Mouse (Mus musculus) common myeloid progenitor, adult 5-6 weeks (primary cell): ENCODE measurements around the gene Plcb3. TPM values are rescaled to one million over a fixed set of nuclear protein-coding genes. Genes with fewer than 3 reads are reported as not detected.

Experiments
- ATAC-seq: replicated peaks from 2 replicates; pipeline ENCODE4 v1.8.0; 2016; ENCODE audit warnings: low read depth, mild to moderate bottlenecking, moderate TSS enrichment, inconsistent platforms; ENCODE audit not compliant: poor library complexity, severe bottlenecking
- total RNA-seq: library from RNA; stranded (forward); fragments of 200-1000, 187-1606 nt; gene quantifications from 2 replicates; pipeline ENCODE4 v1.2.3, GENCODE M21; 2017

Gene Plcb3
- total RNA-seq = 7.5 and 10.6 TPM in 2 replicates

DNA sequence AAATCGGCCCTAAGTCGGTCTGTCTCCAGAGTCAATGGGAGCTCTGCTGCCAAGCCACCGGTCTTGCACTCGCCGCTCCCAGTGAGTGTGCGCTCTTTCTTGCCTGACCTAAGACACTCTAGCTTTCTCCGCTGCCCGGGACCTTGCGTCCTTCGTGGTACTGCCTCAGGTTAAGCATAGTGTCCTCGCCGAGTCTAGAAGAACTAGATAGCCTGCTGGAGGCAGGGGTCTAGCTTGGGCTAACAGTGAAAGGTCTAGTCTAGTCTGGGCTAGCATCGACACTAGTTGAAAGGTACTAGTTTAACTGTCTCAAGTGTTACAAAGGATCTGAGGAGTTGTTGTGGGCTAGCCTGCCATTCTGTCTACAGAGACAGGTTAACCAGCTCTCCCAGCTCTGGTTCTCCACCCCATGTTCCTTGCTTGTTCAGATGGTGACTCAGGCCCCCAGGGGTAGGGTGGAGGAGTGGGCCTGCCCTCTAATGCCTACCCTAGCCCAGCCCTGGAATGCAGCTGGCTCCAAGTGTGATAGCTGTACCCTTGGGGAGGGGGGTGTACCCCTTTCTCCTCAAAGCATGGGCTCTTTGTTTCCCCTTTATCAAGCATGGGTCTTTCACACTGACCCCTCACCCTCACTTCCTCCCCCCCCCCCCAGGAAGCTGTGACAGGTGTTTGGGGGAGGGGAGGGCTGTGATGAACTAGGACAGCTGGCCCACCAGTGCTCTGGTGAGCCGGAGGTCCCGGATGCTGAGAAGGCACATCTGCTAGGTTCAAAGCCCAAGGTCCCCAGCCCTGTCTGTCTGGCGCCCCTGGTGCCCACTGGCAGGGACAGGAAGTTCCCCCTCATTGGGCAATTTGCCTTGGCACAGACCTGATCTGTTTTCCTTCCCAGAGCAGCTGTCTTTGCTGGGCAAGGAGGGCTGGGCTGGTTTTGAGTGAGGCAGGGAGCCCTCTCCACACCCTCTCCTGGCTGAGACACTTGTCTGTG, at the start of gene Plcb3:
Gene Plcb3, minus strand, starts transcription at position 934 of the 985 bp plus-strand sequence.
- ATAC-seq = peak; percentile 16

DNA sequence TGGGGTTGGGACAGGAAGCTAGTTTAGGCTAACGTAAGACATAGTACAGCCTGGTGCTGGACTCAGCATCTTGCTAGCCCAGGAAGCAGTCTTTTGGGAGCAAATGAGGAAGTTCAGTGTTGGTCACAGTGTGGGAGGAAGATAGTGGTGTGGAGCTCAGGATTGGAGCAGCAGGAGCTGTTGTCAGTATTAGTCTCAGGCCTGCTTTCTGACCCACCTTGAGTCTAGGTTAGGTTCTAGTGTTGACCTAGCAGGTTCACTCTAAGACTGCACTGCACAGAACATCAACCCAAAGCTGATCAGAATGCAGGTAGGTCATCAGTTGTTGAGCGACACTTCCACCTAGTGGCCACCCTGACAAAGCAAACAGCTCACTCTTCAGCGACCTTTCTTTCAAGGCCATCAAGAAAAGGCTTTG, 44.0 kb upstream of the Plcb3 start:
- peak; percentile 50 for ATAC-seq

DNA sequence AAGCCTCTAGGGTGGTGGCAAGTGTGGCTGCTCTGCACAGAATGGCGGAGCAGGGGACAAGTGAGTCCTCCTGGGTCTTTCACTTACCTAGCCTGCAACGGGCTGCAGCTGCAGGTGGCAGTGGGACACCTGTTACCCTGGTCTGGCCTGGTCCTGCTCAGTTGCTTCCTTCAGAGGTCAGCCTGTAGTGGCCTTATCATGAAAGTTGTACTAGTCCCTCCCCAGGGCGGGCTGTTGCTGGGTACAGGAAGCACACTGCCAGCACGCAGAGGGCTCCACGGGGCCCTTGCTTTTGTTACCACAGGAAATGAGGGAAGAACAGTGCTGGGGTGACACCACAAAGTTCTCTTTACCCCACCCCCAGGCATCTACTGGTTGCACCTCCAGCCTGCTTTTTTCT, 42.9 kb upstream of the Plcb3 start, which contains the start of gene Fermt3:
Gene Fermt3, minus strand, starts transcription at position 279 of the 400 bp plus-strand sequence.
- ATAC-seq = peak; percentile 74

DNA sequence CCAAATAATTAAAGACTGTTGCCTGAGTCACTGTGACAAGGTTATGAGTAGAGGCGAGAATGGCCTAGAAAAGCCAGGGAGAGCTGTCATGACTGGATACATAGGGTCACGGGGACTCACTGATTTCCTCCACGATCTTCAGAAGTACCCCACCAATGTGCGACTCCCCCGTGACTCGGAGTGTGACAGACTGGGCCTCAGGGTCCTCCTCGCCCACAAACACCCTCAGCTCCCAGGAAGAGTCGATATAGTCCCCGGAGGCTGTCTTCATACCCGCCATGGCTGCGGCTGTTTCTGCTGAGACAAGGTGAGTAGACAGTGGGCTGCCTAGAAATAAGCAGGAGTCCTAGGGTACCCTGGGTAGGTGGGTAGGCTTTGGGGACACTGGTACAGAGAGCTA, 42.3 kb upstream of the Plcb3 start:
- ATAC-seq = no peak

DNA sequence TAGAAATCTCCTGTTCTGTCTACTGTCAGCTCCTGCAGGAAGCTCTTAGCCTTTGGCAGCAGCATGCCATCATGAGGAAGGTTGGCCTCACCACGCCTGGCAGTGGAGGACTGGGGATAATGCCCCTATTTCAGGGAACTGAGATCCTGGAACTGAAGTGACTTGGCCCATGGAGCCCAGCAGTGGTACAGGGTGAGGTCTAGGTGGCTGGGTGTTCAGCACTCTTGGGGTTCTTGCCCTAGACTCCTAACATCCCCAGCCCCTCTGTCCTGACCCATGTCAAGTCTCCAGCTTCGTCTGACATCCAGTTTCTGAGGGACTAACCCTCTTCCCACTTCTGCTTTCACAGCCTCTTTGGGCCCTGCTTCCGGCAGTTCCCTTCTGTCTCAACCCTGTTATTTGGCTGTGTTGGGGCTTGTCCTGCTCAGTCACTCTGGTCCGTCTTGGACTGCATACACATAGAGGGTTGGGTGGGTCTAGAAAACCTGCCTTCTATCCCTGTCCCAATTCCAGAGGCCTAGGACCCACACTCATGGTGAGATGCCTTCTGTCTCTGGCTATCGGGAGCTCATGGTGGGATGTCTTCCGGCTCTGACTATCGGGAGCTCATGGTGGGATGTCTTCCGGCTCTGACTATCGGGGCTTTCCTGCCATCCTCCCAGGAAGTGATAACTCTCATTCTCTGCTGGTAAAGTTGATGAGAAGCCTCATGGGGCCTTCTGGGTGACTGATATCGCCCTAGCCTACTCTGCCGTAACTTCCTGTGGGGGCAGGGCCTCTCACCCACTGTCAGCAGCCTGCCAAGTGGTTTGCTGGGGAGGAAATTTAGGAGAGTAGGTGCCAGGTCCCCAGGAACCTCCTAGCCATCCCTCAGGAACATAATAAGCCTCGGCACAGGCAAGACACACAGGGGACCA, 41.5 kb upstream of the Plcb3 start:
- ATAC-seq = peak; percentile 68

DNA sequence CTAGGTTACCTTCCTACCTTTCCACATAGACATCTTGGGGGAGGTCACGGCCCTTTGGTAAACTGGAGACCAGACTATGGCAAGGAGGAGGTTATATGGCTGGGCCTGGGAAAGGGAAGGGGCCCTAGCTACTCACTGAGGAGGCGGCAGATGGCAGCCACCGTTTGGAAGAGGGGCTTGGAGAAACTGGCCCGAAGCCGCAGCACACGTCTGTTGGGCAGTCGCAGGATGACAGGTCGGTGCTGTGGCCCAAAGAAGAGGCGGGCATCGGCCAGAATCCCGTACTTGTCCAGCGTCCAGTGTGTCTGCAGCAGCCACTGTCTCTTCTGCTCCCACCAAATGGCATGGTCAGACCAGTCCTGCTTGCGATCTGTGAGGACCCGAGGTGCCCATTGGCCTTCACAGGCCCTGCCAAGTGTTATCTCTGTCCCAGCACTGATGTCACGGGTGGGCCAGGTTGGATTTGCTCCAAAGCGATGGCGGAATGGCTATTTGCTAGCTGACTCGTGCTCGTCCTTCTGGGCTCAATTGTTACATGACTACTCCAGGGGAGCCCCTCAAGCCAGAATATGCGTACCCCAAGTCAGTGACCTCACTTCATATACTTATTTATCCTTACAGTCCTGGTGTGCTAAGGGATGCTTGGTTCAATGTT, 38.3 kb upstream of the Plcb3 start:
- ATAC-seq = no peak

DNA sequence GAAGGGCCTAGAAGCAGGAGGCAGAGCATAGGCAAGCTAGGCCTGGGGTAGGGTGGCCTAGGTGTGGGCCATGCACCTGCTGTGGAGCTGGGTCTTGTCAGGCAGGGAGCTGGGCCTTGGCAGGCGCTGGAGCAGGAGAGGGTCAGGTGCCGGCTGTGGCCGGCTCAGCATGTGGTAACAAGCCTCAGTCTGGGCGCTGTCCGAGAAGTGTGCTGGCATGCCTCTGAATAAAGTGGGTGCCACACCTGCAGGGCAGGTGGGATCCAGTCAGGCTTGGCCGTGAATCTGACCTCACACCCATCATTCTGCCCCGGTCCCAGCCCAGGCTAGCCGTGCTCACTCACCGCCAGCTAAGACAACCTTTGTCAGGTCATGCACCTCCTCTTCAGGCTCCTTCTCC, 37.7 kb upstream of the Plcb3 start:
- no peak for ATAC-seq

DNA sequence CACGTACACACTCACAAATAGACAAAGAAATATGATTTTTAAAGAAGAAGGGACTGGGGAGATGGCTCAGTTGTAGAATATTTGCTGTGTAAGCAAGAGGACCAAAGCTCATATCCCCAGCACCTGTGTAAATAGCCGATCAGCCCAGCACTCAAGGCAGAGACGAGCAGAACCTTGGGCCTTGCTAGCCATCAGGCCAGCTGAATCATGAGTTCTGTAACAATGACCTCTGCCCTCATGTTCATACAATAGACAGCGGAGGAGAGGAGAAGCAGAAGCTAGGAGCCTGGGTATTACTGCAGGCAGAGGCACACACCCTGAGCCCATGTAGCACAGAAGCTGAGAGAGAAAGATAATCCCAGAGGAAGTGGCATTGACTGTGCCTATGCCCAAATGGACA, 36.2 kb upstream of the Plcb3 start:
- ATAC-seq = no peak

DNA sequence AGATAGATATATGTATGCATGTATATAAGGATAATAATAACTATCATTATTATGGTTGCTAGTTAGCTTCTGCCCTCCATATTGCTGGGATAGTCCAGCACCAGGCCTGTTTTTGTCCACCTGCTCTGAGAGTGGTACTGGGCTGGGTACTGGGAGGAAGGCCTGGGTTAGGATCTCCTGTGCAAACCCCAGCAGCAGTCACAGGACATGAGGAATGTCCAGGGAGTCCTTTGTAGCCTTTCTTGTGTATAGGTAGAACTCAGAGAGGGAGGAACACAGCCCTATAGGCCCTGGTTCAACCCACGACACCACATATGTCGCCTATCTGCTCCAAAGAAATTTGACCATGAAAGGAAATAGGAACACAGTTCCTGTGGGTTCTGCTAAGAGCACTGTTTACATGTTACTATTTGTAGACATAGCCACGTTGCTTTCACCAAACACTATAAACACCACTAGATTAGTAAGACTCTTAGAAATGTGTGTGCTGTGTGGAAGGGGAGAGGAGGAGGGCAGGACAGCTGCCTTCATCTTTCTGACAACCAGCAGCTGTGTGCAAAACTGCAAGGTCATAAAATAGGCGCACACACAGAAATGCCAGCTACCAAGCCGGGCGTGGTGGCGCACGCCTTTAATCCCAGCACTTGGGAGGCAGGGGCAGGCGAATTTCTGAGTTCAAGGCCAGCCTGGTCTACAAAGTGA, 30.8 kb upstream of the Plcb3 start:
- ATAC-seq = no peak

DNA sequence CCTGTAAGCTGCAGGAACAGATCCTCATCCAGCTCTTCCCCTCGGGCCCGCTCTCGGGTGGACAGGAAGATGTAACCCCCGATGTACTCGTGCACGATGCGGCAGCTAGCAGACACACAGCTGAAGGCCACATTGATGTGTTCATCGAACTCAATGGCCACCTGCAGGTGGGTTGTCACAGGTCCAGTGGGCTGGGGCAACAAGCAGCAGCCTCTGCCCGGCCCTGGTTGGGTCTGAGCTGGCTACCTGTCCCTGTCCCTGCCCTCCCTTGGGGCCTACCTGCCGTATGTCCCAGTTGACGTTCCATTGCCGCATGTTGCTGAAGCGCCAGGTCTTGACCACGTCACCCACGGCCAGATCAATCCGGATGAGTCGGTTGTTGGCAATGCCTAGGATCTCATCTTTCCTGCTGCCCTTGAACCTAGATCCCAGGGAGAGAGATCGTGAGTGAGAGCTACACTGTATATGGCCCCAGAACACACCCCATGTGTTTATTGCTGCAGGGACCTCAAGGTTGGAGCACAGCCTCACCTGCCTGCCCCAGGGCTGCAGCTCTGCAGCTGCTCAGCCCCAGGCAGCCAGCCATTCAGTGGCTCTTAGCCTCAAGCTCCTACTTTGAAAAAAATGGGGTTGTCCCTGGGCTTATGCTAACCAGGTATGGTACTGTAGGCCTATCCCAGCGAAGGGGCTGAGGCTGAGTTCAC, 23.2 kb upstream of the Plcb3 start:
- no peak for ATAC-seq

DNA sequence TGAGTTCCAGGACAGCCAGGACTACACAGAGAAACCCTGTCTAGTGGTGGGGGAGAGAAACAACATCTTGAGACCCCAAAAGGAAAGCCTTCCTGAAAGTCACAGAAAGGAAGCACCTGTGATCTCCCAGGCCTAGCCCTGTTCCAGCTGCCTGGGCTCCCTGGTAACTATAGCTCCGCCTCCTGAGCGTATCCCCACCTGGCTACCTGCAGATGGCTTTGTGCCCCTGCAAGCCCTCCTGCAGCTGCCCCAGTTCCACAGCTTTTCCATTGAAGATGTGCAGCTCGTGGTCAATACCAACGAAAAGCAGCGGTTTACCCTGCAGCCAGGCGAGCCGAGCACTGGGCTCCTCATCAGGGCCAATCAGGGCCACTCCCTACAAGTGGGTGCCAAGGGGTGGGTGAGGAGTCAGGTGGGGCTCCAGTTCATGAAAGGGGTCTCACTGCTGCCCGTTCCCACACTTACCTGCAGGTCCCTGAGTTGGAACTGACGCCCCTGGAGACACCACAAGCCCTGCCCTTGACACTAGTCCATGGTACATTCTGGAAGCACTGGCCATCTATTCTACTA, 21.5 kb upstream of the Plcb3 start:
- no peak for ATAC-seq

DNA sequence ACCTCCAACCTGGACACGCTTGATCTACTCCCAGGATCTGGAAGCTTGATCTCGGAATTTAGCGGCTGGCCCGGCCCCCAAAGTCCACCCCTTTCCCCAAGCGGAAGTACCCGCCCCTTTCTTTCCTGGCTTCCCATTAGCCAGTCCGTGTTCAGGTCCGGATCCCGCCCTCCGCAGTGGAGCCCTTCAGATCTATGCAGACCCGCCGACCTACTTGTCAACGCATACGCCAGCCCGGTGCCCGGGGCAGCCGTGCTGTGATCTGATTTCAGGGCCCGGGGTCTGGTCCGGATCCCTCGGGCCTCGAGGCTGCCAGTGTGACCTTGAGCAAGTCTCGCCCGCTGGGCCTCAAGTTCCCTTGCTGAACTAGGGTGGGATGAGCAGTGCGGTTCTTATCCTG, 19.7 kb upstream of the Plcb3 start, which contains the start of the genes Nudt22 and Trpt1:
Gene Nudt22, minus strand, starts transcription at position 112 of the 400 bp plus-strand sequence.
Gene Trpt1, plus strand, starts transcription at position 126 of the 400 bp plus-strand sequence.
- ATAC-seq = peak; percentile 59

DNA sequence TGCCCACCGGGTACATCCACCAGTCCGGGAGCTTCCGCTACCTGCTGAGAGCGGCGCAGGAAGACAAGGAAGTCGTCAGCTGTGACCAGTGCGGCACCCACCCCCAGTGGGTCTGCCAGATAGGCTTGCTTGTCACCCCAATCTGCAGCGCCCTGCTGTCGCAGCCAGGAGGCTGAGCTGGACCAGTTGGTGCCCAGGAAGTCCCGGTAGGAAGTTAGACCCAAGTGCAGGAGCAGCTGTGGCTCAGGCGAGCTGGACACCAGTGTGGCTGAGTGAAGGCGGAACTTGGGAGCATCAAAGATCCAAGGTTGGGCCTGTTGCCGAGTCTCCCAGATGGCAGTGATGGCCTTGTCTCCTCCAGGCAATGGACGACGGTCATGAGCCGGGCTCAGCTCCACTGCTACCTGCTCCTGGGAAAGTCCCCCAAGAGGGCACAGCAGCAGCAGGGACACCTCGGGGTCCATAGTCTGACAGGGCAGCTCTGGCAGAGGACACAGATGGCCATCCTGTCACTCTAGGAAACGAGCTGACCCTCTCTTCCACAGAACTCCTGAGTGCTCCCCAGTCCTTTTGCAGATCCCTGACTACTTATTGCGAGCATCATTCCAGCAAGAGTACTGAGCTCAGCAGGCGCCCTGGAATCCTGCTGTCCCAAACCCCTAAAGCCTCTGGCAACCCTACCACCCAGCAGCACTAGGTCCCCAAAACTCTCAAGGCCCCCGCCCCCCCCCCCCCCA, 19.2 kb upstream of the Plcb3 start:
- ATAC-seq = no peak

DNA sequence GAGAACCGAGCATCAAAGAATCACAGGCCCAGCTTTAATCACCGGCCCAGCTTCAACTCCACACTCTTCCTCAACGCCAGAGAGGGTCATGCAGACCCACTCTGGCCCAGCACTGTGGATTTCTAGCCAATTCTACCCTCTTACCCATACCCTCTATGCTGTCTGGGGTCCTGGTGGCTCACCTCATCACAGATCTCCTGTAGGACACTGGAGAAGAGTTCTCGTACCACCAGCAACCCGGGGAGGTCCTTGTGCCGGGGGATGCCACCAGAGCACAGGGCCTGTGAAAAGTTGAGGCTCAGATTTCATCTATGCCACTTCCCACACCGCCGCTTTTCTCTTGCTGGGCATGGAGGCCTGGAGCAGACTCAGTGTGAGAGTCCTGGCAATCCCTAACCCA, 18.2 kb upstream of the Plcb3 start:
- no peak for ATAC-seq

DNA sequence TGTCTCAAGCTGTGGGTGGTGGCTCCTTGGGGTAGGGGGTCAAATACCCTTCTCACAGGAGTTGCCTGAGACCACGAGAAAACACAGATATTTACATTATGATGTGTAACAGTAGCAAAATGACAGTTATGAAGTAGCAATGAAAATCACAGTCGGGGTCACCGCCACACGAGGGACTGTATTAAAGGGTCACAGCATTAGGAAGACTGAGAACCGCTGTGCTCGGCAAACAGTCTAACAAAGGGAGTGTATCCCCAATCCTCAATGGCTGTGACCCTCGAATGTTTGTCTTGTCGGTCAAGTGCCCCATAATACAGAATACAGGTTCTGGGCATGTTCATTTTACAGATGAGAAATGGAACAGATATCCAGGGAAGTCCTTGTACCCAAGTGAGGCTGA, 17.7 kb upstream of the Plcb3 start:
- ATAC-seq = no peak

DNA sequence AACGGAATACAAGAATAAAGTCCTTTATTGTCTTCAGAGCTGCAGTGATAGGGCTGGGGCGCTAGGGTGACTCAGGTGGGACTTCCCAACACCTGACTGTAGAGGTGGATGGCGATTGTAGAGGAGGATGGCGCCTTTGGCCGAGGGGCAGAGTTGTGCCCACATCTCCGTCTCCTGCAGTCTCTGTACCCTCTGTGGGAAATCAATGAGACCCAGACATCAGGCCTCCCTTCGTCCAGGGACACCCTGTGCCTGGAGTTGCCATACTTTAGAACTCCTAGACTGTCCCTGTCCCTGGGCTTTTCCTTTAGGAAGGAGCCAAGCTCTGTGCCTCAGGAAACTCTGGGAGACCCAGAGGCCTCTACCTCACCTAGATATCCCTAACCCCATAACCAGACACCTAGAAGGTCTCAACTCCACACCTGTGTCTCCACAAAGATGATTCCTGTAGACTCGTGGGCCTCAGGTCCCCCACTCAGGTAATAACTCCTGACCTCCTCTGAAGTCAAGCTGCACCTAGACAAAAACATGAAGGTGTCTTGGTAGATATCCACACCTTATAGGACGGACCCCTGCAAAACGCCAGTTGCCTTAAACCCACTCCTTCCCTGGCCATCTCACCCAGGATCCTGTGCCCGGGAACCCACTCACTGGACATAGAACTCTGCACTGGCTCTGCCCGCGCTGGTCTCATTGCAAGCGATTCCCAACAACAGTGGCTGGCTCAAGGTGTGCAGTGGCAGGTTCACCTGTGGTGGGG, 16.9 kb upstream of the Plcb3 start:
- no peak for ATAC-seq
